Mouse (Mus musculus): ENCODE data around the gene Tbx6.

DNA sequence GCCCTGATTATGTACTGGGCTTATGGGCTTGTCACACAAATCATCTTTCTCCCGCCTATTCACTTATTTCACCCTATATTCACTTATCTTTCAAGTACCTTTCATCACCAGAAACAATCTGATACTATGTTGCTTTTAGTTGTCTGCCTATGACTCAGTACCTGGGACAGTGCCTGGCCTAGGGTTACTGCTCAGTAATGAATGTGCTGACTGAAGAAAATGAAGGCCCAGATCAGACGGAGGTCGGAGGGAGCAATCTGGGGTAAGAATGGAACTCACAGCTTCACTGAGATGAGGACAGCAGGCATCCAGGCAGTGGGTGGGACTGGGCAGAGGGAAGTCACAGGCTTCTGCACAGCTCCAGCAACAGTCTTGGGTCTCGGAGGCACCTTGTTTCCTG is 26.1 kb downstream of the Tbx6 start:
- TF ChIP-seq GATA1 (IDR thresholded peaks at IDR 0.05; ENCODE audit: borderline replicate concordance, low read length) (no peak), FLI1 (IDR thresholded peaks at IDR 0.05; ENCODE audit: low read length) (no peak)

All from megakaryocyte, embryonic 14.5 days (primary cell).